Mouse (Mus musculus) lung, adult 2 months (tissue): ENCODE data around the gene Pfn1. TPM values are rescaled to one million over a fixed set of nuclear protein-coding genes. Genes with fewer than 3 reads are reported as not detected.

Experiments used
- DNase-seq: peaks from one replicate; pipeline ENCODE4 v3.0.0; 2022
- H3K4me1 ChIP-seq: fragments of 200-500 bp; 2 replicates; pipeline ENCODE4 v1.6.1; 2011; ENCODE audit warnings: low read length; ENCODE audit not compliant: control insufficient read depth, insufficient read depth
- H3K4me3 ChIP-seq: fragments of 200-500 bp; replicated peaks from 2 replicates; pipeline ENCODE3; 2011; ENCODE audit warnings: low read depth, mild to moderate bottlenecking, control low read depth, low read length; ENCODE audit errors: extremely low read depth
- CTCF ChIP-seq: fragments of 200-500 bp; IDR thresholded peaks from 2 replicates; pipeline ENCODE4 v1.5.1; 2011; ENCODE audit warnings: mild to moderate bottlenecking, low read length, control low read depth; ENCODE audit not compliant: insufficient read depth
- POLR2A ChIP-seq: fragments of 200-500 bp; IDR thresholded peaks from 2 replicates; pipeline ENCODE4 v1.6.1; 2011; ENCODE audit warnings: low read depth, mild to moderate bottlenecking, control low read depth, low read length, borderline replicate concordance; ENCODE audit errors: extremely low read depth
- WGBS: fragments of 180-500 bp; shearing (Covaris S2); methylation state at CpG from one replicate; pipeline ENCODE4 v1.1.7; 2018; 5-methylcytosine and 5-hydroxymethylcytosine counted together
- polyA plus RNA-seq: library from polyadenylated mRNA; depleted of rRNA; stranded (reverse); fragments of >200 nt; gene quantifications from 2 replicates; pipeline ENCODE4 v1.2.3, GENCODE M21; 2012

Pfn1 gene
- polyA plus RNA-seq, 1 experiment: 933 TPM

DNA sequence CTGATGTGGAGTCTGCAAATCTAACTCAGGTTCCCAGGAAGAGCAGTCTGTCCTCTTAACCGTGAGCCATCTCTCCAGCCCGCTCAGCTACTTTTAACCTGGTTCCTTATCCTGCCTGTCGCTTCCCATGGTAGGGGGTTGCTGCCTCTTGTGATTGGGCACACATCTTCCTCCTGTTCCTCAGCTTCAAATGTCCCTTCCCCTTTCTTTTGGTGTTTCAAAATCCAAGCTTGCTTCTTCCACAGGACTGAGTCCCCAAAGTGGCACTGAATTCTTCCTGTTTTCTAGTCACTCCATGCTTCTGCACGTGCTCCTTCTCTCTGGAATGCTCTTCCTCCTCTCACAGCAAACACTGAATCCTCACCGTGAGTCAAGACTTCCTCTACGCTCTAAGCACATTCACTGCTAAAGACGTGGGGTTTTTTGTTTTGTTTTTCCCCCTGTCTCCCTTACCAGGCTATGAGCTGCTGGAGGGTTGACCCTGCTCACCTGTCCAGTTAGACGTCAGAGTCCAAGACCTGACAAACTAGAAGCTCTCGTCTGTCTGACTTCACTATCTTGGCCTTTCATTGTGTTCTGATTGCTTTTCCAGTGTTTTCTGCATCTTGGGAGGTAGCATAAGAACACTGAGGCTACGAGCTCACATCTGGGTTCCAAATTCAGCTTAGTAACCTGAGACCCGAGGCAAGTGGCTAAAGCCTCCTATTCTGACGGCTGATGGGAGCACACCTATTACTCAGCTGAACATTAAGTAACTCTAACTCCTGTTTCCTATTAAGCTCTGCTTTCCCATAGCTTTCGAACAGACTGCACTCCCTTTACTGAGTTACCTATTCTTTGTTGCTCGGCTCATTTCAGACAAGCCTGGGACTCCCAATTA lies 13.1 kb upstream of the Pfn1 start:
- no peak overlapping the region for H3K4me3 ChIP-seq
- no peak for TF ChIP-seq CTCF
- TF ChIP-seq POLR2A: no peak
- peaks cover 4% of the 10 kb centered on the region; the same call in 1 of the 2 replicates for H3K4me1 ChIP-seq
- 52% methylated on average over 14 of the region's 14 CpGs for WGBS
- DNase-seq: no peak

DNA sequence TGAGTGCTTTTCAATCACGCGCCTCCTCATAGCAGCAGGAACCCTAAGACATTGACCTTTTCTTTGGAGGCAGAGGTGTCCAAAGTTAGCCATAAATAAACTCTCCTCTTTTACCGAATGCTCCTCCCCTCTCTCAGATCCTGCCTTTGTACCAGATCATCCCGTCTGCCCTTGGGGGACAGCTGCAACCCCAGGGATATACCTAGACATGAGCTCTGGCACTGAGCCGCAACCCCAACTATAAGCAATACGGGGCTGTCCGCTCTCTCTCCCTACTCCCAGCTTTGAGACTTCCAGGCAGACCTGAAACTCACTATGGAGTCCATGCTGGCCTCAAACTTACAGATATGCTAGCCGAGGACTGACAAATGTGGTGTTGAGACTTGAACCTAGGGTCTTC lies 12.2 kb upstream of the Pfn1 start:
- TF ChIP-seq CTCF (no peak), POLR2A (no peak)
- no peak overlapping the region for H3K4me3 ChIP-seq
- no peak for DNase-seq
- WGBS: 87% methylated on average over 8 of the region's 8 CpGs
- peaks cover 4% of the 10 kb centered on the region; the same call in 1 of the 2 replicates for H3K4me1 ChIP-seq

DNA sequence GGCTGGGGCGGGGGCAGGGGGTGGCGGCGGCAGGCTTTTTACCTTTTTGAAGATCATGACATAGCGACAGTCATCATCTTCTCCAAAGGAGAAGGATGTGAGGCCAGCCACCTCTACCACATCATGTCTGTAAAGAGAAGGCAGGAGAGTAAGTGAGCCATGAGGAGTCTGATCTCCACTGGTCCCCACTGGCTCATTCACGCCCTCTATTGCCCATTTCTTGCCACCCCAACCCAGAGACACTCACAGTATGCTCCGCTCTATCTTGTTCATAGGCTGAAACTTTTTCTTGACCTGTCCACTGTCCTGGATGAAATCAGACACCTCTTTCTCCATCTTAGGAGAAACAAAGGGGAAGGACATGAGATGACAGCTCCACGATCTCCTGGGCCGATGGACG lies 10.3 kb upstream of the Pfn1 start:
- WGBS: 90% methylated on average over 9 of the region's 9 CpGs
- TF ChIP-seq POLR2A (no peak), CTCF (0 out of 2 replicates have a peak, but pooled peaks have one; percentile 13)
- no peak for DNase-seq
- peaks cover 4% of the 10 kb centered on the region; the same call in 1 of the 2 replicates for H3K4me1 ChIP-seq
- H3K4me3 ChIP-seq: no peak overlapping the region

DNA sequence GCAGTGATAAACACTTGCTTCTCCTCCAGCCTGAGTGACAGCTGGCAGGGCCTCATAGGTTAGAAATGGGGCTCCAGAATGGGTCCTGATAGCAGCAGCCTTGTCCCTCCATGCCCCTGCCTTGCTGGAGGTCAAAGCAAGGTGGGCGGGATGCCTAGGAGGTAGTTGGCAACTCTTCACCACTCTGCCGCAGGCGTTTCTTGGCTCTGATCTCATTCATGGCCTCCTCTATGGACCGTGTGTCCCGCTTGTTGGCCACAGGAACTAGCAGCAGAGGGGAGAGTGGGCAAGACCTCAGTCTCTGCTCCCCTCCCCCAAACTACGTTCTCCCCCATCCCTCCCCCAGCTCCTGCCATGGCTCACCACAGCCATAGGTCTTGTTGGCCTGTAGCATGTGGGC lies 9.5 kb upstream of the Pfn1 start:
- Histone ChIP-seq H3K4me1 (peaks cover 4% of the 10 kb centered on the region; the same call in 1 of the 2 replicates), H3K4me3 (no peak overlapping the region)
- 81% methylated on average over 6 of the region's 6 CpGs for WGBS
- no peak for TF ChIP-seq POLR2A
- TF ChIP-seq CTCF: no peak
- no peak for DNase-seq

DNA sequence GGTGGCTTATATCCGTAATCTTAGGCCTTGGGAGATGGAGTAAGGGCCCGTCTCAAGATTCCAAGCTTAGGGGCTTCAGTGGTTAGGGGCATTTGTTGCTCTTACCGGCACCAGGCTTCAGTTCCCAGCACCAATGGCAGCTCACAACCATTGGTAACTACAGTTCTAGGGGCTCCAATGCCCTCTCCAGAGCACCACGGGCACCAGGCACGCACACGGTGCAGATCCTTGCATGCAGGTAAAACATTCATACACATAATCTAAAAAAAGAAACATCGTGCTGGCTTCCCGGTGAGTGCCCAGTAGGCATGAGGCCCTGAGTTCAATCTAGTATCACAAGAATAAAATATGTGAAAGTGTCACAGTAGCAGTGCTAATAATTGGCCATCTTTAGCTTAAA lies 8.7 kb upstream of the Pfn1 start:
- no peak for DNase-seq
- Histone ChIP-seq H3K4me3 (no peak overlapping the region), H3K4me1 (peaks cover 4% of the 10 kb centered on the region; the same call in 1 of the 2 replicates)
- TF ChIP-seq POLR2A: no peak
- TF ChIP-seq CTCF: no peak
- 90% methylated on average over 8 of the region's 8 CpGs for WGBS

DNA sequence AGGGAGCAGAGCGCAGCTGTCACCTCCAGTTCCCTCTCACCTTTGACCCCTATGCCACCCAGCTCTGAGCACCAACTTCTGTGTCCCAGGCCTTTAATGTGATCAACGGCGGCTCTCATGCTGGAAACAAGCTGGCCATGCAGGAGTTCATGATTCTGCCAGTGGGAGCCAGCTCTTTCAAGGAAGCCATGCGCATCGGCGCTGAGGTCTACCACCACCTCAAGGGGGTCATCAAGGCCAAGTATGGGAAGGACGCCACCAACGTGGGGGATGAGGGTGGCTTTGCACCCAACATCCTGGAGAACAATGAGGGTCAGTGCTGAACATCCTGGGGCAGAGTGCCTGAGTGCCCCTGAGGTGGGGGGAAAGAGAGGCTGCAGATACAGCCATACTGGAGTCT lies 6.1 kb upstream of the Pfn1 start:
- no peak overlapping the region for H3K4me3 ChIP-seq
- peaks cover 7% of the 10 kb centered on the region; the same call in 1 of the 2 replicates for H3K4me1 ChIP-seq
- no peak for DNase-seq
- no peak for TF ChIP-seq CTCF
- no peak for TF ChIP-seq POLR2A
- WGBS: 84% methylated on average over 8 of the region's 8 CpGs

DNA sequence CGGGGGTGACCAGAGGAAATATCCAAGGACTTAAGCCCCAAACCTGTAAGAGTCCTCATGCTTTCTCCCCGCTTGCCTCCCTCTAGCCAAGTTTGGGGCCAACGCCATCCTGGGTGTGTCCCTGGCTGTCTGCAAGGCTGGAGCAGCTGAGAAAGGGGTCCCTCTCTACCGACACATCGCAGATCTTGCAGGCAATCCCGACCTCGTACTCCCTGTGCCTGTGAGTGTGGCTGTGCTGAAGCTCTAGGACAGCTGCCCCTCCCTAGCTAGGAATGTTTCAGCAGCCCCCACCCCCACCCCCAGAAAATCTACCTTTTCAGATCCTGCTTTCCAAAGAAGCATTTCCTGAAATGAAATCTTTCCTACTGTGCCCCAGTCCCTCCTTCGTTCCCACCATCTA lies 4.5 kb upstream of the Pfn1 start:
- Histone ChIP-seq H3K4me1 (peaks cover 9% of the 10 kb centered on the region; the same call in 1 of the 2 replicates), H3K4me3 (no peak overlapping the region)
- WGBS: 67% methylated on average over 8 of the region's 8 CpGs
- no peak for TF ChIP-seq POLR2A
- DNase-seq: no peak

DNA sequence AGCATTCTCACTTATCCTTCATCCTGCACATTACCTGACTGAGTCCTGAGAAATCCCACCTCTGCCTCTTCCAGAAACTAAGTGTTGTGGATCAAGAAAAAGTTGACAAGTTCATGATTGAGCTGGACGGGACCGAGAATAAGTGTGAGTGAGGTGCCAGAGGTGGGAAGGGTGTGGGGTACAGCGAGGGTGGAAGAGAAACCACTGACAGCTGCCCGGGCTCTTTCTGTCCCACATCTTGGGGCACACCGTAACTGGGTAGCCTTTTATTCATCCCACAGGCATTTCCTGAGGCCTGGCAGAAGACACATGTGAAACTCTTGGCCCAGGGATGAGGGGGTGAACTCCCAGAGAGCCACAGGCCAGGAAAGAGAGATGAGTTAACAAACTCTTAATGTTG lies 4.1 kb upstream of the Pfn1 start:
- 65% methylated on average over 5 of the region's 5 CpGs for WGBS

DNA sequence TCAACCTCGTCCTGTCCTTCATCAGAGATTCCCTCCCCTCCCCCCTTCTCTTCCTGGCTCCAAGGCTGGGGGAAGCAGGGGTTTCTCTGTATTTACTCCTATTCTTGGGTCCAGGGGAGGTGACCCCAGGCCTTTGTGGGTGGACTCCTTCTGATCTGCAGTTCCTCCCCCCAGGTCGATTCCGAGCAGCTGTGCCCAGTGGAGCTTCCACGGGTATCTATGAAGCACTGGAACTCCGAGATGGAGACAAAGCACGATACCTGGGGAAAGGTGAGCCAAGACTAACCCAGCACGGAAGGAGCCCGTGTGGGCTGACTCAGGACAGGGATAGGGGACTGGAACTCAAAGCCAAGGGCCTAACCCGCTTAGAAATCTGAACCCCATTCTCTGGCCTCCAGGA lies 3.5 kb upstream of the Pfn1 start:
- TF ChIP-seq POLR2A (no peak), CTCF (no peak)
- WGBS: 68% methylated on average over 9 of the region's 9 CpGs
- H3K4me3 ChIP-seq: no peak overlapping the region
- no peak for DNase-seq
- H3K4me1 ChIP-seq: peaks cover 9% of the 10 kb centered on the region

More for the DNA sequence above, 4.1 kb upstream of the Pfn1 start:
- TF ChIP-seq POLR2A (no peak), CTCF (no peak)
- DNase-seq: no peak
- Histone ChIP-seq H3K4me1 (peaks cover 9% of the 10 kb centered on the region; the same call in 1 of the 2 replicates), H3K4me3 (no peak overlapping the region)

DNA sequence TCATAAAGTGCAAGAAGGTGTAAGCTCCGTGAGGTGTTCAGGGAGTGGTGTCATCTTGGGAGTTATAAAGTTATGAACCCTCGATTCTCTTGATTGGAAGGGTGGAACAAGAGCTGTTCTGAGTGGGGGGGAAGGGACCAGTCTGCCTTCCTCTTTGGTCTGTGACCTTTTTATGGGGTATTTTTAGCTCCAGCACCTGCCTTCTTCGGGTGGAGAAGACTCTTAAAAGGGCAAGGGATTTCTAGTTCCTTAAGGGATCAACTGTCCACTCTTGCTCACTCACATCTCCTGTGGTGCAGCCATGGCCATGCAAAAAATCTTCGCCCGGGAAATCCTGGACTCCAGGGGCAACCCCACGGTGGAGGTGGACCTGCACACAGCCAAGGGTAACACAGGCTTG lies 3.1 kb upstream of the Pfn1 start:
- no peak for TF ChIP-seq CTCF
- no peak for TF ChIP-seq POLR2A
- H3K4me3 ChIP-seq: no peak overlapping the region
- DNase-seq: no peak
- WGBS: 50% methylated on average over 6 of the region's 6 CpGs
- H3K4me1 ChIP-seq: peaks cover 13% of the 10 kb centered on the region
